Mouse (Mus musculus) forebrain, embryonic 16.5 days (tissue): ENCODE data around the gene Map3k20. TPM values are rescaled to one million over a fixed set of nuclear protein-coding genes. Genes with fewer than 3 reads are reported as not detected.

Experiments used
- ATAC-seq: fragments of 200-750 bp; cut with Nextera tagmentation; 2 replicates; pipeline ENCODE4 v1.8.0; 2017; ENCODE audit warnings: mild to moderate bottlenecking, moderate library complexity
- H3K27ac ChIP-seq: fragments of 300-500 bp; sonication (generic); 2 replicates; pipeline ENCODE4 v1.5.1; 2014; ENCODE audit warnings: low read length, control low read depth
- H3K27me3 ChIP-seq: fragments of 300-500 bp; sonication (generic); replicated peaks from 2 replicates; pipeline ENCODE4 v1.6.1; 2014; ENCODE audit warnings: low read length; ENCODE audit not compliant: control insufficient read depth, insufficient read depth
- H3K36me3 ChIP-seq: fragments of 300-500 bp; sonication (generic); 2 replicates; pipeline ENCODE4 v1.6.1; 2014; ENCODE audit not compliant: control insufficient read depth, insufficient read depth
- H3K4me1 ChIP-seq: fragments of 300-500 bp; sonication (generic); replicated peaks from 2 replicates; pipeline ENCODE4 v1.6.1; 2014; ENCODE audit warnings: low read length; ENCODE audit not compliant: control insufficient read depth, insufficient read depth
- H3K4me2 ChIP-seq: fragments of 300-500 bp; sonication (generic); 2 replicates; pipeline ENCODE4 v1.6.1; 2014; ENCODE audit warnings: mild to moderate bottlenecking, low read length, control low read depth
- H3K4me3 ChIP-seq: fragments of 300-500 bp; sonication (generic); replicated peaks from 2 replicates; pipeline ENCODE4 v1.5.1; 2014; ENCODE audit warnings: mild to moderate bottlenecking, low read length, control low read depth
- H3K9ac ChIP-seq: fragments of 300-500 bp; sonication (generic); replicated peaks from 2 replicates; pipeline ENCODE4 v1.6.1; 2014; ENCODE audit warnings: low read depth, low read length, control low read depth
- H3K9me3 ChIP-seq: fragments of 300-500 bp; sonication (generic); 2 replicates; pipeline ENCODE4 v1.6.1; 2016; ENCODE audit warnings: low read length; ENCODE audit not compliant: control insufficient read depth
- WGBS: fragments of 180-500 bp; shearing (Covaris S2); extraction: QIAGEN DNeasy Blood & Tissue Kit; methylation state at CpG from one replicate; pipeline ENCODE4 v1.1.7; 2014; 5-methylcytosine and 5-hydroxymethylcytosine counted together
- polyA plus RNA-seq: library from polyadenylated mRNA; unstranded; fragments of >200 nt; fragmentation: Nextera tagmentation; extraction: Ambion mirVana; gene quantifications from 2 replicates; pipeline ENCODE4 v1.2.1, GENCODE M21; 2015

The Map3k20 gene
- polyA plus RNA-seq, 1 experiment from 2014 or later: 4.2 TPM

DNA sequence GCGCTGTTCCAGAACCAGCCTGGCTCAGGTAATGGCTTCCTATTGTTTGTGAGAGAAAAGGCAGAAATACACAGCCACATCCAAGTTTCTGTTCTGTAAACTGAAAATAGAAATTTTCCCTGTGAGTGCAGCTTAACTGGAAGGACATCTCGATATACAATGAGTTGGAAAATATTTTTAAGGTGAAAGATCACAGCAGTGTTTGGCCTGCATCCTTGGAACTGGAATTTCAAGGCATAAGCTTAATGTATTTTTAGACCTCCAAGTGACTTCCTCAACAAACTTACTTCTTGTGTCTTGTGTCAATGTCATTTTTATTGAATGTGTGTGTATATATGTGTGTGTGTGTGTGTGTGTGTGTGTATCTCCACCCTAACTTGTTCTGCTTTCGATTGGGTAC lies 90.4 kb downstream of the Map3k20 start:
- Histone ChIP-seq H3K4me3 (no peak overlapping the region), H3K27ac (no peak overlapping the region), H3K4me2 (no peak overlapping the region), H3K9ac (no peak overlapping the region), H3K36me3 (no peaks in the 10 kb centered on the region), H3K4me1 (peaks cover 7% of the 10 kb centered on the region; the same call in 1 of the 2 replicates), H3K27me3 (no peaks in the 10 kb centered on the region), H3K9me3 (no peaks in the 10 kb centered on the region)
- ATAC-seq: no peak
- 90% methylated on average over 3 of the region's 3 CpGs for WGBS

DNA sequence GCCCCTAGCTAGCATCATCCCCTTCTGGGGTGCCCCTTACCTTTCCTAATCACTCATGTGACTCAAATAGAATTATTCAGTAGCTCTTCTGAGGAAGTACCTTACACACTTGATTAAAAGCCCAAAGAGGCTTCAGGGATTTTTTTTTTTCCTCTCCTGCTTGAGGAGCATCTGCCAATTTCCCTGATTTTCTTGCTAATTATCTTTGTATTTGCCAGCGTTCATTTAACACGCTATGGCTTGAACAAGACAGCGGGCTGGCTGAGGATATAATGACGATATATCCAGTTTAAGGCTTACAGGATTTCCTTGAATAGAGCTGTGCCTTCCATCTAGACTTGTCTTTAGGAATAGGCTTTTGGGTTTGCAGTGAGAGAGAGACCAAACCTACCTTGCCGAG lies 91.5 kb downstream of the Map3k20 start:
- ATAC-seq: no peak
- Histone ChIP-seq H3K27me3 (no peaks in the 10 kb centered on the region), H3K4me1 (peaks cover 7% of the 10 kb centered on the region; the same call in 1 of the 2 replicates)

DNA sequence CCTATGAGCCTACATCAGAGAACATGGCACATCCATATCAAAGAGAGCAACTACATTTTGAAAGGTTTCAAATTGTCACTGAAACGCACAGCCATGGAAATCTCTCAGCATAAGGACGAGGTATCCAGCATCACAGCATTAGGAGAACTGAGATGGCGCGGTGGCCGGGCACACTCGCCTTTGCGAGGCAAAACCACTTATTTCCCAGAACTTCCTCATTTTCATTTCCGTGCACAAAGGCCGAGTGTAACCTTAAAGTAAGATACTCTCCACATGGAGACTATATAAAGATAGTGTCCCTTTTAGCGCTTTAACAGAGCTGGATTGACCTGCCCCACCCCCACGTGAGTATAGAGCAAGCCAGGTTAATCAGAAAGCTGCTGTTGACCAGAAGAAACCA lies 94.0 kb downstream of the Map3k20 start:
- Histone ChIP-seq H3K4me3 (no peak overlapping the region), H3K27ac (no peak overlapping the region), H3K4me2 (no peak overlapping the region), H3K4me1 (peaks cover 10% of the 10 kb centered on the region; the same call in 1 of the 2 replicates), H3K9me3 (no peaks in the 10 kb centered on the region), H3K27me3 (no peaks in the 10 kb centered on the region), H3K9ac (no peak overlapping the region), H3K36me3 (no peaks in the 10 kb centered on the region)
- no peak for ATAC-seq
- WGBS: 94% methylated on average over 11 of the region's 11 CpGs

More for the DNA sequence above, 91.5 kb downstream of the Map3k20 start:
- Histone ChIP-seq H3K27ac (no peak overlapping the region), H3K9me3 (no peaks in the 10 kb centered on the region), H3K9ac (no peak overlapping the region), H3K4me2 (no peak overlapping the region), H3K36me3 (no peaks in the 10 kb centered on the region), H3K4me3 (no peak overlapping the region)
- WGBS: 60% methylated on average over 5 of the region's 5 CpGs

DNA sequence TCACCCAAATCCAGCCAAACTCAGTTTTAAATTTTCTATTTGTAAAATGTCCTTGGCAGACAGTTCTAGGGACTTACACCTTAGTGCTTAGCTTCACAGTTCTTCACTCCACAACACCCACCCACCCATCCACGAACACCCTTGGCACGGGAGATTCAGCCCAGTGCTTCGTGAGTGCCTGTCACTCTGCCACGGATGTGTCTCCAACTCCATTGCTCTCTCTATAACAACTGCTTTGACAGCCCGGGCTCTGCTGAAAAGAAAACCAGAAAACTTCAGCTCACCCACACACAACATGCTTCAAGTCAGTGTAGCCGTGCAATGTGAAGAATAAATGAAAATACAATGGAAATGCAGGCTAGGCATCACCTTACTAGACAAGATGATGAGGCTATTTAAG lies 97.2 kb downstream of the Map3k20 start:
- WGBS: 60% methylated on average over 6 of the region's 6 CpGs
- Histone ChIP-seq H3K9me3 (no peaks in the 10 kb centered on the region), H3K9ac (no peak overlapping the region), H3K4me2 (no peak overlapping the region), H3K4me3 (no peak overlapping the region), H3K27me3 (no peaks in the 10 kb centered on the region), H3K4me1 (peaks cover 5% of the 10 kb centered on the region; the same call in 1 of the 2 replicates), H3K36me3 (no peaks in the 10 kb centered on the region), H3K27ac (no peak overlapping the region)
- ATAC-seq: no peak

DNA sequence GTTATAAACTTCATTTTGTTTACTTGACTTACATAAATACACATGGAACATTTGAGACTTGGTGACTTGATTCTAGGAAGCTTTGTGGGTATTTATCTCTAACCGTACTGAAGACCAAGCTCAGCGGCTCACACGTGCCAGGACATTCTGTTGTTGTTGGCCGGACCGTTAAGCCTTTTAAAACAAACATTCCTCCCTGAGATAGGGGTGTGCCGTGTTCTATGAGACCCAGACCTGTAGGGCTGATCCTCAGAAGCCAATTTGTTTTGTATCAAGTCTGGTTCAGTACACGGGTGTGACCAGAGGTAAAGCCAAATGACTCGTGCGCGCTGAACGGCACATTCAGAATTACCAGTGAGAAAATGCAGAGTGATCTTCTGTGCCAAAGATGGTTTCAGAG lies 97.9 kb downstream of the Map3k20 start:
- Histone ChIP-seq H3K9ac (no peak overlapping the region), H3K4me2 (no peak overlapping the region), H3K9me3 (no peaks in the 10 kb centered on the region), H3K36me3 (no peaks in the 10 kb centered on the region), H3K4me3 (no peak overlapping the region), H3K27ac (no peak overlapping the region), H3K27me3 (no peaks in the 10 kb centered on the region), H3K4me1 (peaks cover 5% of the 10 kb centered on the region; the same call in 1 of the 2 replicates)
- WGBS: 63% methylated on average over 11 of the region's 11 CpGs
- no peak for ATAC-seq

DNA sequence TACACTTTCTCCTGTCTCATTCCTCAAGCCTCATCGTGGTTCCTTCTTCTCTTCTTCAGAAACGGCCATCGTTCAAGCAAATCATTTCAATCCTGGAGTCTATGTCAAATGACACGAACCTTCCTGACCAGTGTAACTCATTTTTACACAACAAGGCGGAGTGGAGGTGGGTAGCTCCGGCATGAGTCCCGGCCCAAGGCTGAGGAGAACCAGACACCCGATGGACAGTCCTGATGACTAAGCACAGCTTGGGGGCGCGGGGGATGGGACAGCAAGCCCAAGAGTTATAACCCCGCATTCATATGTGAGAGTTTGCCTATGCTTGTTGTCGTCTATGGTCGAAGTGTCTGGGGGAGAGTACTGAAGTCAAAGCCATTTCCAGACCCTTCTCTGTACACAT lies 104.0 kb downstream of the Map3k20 start:
- H3K4me1 ChIP-seq: peaks cover 4% of the 10 kb centered on the region
- no peak overlapping the region for H3K9ac ChIP-seq
- 91% methylated on average over 13 of the region's 13 CpGs for WGBS
- no peak overlapping the region for H3K4me3 ChIP-seq
- no peaks in the 10 kb centered on the region for H3K36me3 ChIP-seq
- H3K9me3 ChIP-seq: no peaks in the 10 kb centered on the region
- H3K27me3 ChIP-seq: no peaks in the 10 kb centered on the region
- ATAC-seq: 0 out of 2 replicates have a peak, but pooled peaks have one; percentile 20
- no peak overlapping the region for H3K4me2 ChIP-seq
- H3K27ac ChIP-seq: no peak overlapping the region

DNA sequence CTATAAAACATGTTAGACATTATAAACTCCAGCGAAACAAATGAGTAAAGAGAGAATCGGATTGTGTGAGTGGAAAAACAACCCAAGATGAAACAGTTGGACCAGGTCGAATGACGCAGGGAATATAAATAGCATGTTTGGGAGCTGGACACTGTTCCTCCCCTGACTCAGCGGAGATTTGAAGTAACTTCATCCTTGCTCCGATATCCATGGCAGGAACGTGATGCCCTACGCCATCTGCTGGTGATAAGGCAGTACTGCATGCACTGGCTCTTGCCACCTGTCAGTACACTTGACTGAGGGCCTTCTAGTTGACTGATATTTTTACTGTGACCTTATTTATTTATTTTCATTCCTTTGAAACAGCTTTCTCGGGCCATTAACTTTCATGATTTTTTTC lies 104.5 kb downstream of the Map3k20 start:
- Histone ChIP-seq H3K36me3 (no peaks in the 10 kb centered on the region), H3K4me2 (no peak overlapping the region), H3K4me3 (no peak overlapping the region), H3K9ac (no peak overlapping the region), H3K4me1 (peaks cover 4% of the 10 kb centered on the region), H3K9me3 (no peaks in the 10 kb centered on the region), H3K27ac (no peak overlapping the region), H3K27me3 (no peaks in the 10 kb centered on the region)
- 27% methylated on average over 9 of the region's 9 CpGs for WGBS
- ATAC-seq: peak; percentile 52; the same call in 1 of the 2 replicates

DNA sequence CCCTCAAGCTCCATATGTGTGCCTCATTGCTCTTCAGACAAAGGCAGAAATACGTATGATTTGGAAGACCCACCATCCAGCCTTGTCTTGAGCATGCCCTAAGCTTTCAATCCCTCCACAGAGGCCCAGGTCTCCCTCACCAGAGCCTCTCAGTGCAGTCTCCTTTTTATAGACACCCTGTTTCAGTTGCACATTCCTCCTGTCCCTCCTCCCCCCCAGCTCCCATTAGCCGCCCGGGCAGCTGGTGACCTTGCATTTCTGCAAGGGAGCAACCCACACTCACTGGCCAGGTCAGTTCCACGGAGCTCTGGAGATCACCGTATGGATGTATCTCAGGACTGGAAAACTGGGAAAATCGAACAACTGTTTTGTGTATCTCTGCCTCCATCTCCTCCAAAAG lies 105.0 kb downstream of the Map3k20 start:
- Histone ChIP-seq H3K27me3 (no peaks in the 10 kb centered on the region), H3K9ac (no peak overlapping the region), H3K4me2 (no peak overlapping the region), H3K4me1 (peaks cover 4% of the 10 kb centered on the region), H3K9me3 (no peaks in the 10 kb centered on the region), H3K4me3 (no peak overlapping the region), H3K36me3 (no peaks in the 10 kb centered on the region), H3K27ac (no peak overlapping the region)
- 82% methylated on average over 6 of the region's 6 CpGs for WGBS
- no peak for ATAC-seq

DNA sequence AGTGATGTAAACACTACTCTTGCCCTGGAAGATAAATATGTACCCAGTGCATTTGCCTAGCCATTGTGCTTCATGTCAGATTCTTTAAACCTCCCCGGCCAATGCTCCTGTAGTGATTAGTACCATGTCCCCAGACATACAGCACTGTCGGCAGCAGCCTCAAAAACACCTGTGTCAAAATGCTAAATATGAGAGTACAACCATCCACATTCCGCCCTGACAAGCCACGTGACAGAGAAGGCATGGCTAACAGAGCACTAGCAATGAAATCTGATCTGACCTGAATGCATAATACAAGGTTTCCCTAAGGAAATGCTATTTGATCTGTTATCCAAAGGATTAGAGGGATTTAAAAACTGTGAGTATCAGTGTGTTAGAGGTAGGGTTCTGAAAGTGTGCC lies 105.6 kb downstream of the Map3k20 start:
- H3K27me3 ChIP-seq: no peaks in the 10 kb centered on the region
- peaks cover 4% of the 10 kb centered on the region for H3K4me1 ChIP-seq
- no peak for ATAC-seq
- 52% methylated on average over 4 of the region's 4 CpGs for WGBS
- H3K9me3 ChIP-seq: peaks cover 4% of the 10 kb centered on the region; the same call in 1 of the 2 replicates
- H3K4me3 ChIP-seq: no peak overlapping the region
- no peaks in the 10 kb centered on the region for H3K36me3 ChIP-seq
- H3K27ac ChIP-seq: no peak overlapping the region
- no peak overlapping the region for H3K4me2 ChIP-seq
- H3K9ac ChIP-seq: no peak overlapping the region

DNA sequence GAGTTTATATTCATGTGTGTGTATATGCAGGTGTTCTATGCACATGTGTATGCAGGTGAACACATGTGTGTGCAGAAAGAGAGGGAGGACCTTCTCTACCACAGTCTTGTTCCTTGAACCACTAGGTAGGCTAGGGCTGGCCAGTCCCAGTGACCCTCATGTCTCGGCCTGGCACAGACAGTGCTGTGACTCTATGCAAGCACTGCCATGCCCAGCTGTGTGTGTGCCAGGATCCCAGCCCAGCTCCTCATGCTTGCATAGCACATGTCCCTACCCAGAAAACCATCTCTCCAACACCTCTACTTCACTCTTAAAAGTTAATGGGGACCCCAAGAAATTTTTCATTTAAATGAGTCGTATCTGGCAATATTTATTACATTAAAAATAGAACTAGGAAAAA lies 106.3 kb downstream of the Map3k20 start:
- Histone ChIP-seq H3K36me3 (no peaks in the 10 kb centered on the region), H3K4me1 (peaks cover 4% of the 10 kb centered on the region), H3K4me3 (no peak overlapping the region), H3K9ac (no peak overlapping the region), H3K4me2 (no peak overlapping the region), H3K27me3 (no peaks in the 10 kb centered on the region), H3K9me3 (peaks cover 6% of the 10 kb centered on the region; the same call in 1 of the 2 replicates), H3K27ac (no peak overlapping the region)
- WGBS: 93% methylated on average over 2 of the region's 2 CpGs
- ATAC-seq: no peak
